Mouse (Mus musculus): ENCODE measurements around the gene Cachd1. TPM values are rescaled to one million over a fixed set of nuclear protein-coding genes. Genes with fewer than 3 reads are reported as not detected.
A peak's percentile ranks its signal among the peaks of the same experiment; 100 is the strongest.

Cachd1 gene
- polyA plus RNA-seq, 1 experiment from 2014 or later, result 25.2 TPM

DNA sequence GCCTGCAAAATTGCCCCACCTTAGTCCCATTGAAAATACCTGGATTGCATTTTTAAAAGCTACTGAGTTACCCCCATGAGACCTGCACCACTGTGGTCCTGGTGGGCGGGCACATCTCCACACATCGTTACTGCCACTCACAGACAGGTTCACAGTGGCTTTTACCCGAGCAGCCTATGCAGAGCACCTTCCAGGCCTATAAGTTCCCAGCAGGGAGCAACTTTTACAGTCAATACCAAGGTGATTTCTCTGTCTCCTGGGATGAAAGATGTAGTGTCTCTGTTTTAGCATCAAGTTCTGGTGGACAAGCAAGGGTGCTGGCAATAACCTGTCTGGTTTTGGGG is 24.9 kb downstream of the Cachd1 start:
- ATAC-seq (ENCODE audit: low read depth), result peak; percentile 18; the same call in 1 of the 2 replicates

DNA sequence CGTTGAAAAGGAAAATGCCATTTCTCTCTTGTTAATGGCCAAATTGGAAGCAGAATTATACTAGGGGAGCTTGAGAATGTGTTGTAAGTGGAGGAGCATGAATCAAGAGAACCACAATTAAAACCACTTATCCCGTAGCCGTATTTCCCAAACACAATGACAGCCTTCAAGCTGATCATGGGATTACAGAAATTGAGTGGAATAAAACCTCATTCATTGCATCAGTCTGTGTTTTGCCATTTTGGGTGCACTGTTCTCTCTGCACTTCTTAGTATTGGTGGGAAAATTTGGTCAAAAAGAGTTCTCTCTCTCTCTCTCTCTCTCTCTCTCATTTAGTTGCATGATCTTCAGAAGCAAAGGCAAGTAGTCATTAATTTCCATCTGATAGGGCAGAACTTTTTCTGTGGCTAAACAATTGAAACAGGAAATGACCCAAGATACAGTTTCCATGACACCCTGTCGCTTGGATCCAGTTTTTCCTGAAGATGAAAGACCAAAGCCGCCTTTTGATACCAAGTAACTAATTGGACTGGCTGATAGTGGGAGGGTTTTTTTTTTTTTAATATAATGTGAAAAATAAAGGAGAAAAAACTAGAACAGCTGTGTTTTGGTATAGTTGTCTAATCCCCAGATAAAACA is 34.7 kb downstream of the Cachd1 start:
- no peak overlapping the region for H3K4me2 ChIP-seq (ENCODE audit: low read depth, low read length)
- WGBS, result 25% methylated on average over 5 of the region's 5 CpGs

More for the DNA sequence above, 24.9 kb downstream of the Cachd1 start:
- no peak overlapping the region for H3K27ac ChIP-seq (replicated peaks; ENCODE audit: low read depth, low read length)
- DNase-seq (ENCODE audit: low spot score), result no peak
- no peaks in the 10 kb centered on the region for H3K9me3 ChIP-seq (ENCODE audit: control insufficient read depth, low read length)
- H3K9ac ChIP-seq (ENCODE audit: low read depth, low read length), result no peak overlapping the region
- H3K4me2 ChIP-seq (ENCODE audit: low read depth, low read length), result no peak overlapping the region
- 68% methylated on average over 3 of the region's 3 CpGs for WGBS
- peaks cover 13% of the 10 kb centered on the region; the same call in 1 of the 2 replicates for H3K4me1 ChIP-seq (ENCODE audit: control insufficient read depth, insufficient read depth, low read length)
- no peak overlapping the region for H3K4me3 ChIP-seq (ENCODE audit: low read depth, low read length)
- no peaks in the 10 kb centered on the region for H3K36me3 ChIP-seq (ENCODE audit: control insufficient read depth, insufficient read depth, low read length)
- no peaks in the 10 kb centered on the region for H3K27me3 ChIP-seq (replicated peaks; ENCODE audit: control insufficient read depth, insufficient read depth, low read length)

DNA sequence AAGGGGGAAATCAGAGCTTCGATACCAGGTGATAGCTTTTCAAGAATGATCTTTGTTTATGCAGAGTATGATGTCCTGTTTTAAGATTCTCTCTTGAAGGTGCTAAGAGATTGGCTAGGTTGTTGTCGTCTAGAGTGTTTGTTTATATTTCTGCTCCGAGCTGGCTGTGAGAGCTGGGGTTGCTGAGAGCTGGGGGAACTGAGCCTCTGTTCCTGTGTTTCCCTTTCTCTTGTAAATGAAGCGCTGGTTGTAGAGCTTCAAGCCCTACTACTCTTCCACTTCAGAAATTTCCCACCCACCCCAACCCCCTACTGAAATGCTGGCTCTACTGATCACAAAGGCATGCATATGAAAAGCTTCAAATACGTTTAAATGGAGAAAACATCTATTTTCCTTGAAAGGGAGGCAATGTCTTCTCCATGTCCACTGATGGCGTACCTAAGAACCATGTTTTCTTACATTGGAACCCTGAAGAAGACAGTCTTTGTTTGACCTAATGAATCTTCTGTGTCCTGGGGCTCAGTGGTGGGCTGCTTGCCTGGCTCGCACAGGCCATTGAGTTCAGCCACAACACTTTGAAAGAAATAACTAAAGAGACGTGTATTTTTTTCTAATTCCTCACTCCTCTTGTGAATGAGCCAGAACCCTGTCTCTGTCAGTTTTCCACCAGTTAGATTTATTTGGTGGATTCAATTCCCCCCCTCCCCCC is 35.5 kb downstream of the Cachd1 start:
- DNase-seq (ENCODE audit: low spot score), result no peak
- Histone ChIP-seq H3K9ac (ENCODE audit: low read depth, low read length) (no peak overlapping the region), H3K9me3 (ENCODE audit: control insufficient read depth, low read length) (no peaks in the 10 kb centered on the region), H3K4me3 (ENCODE audit: low read depth, low read length) (no peak overlapping the region), H3K4me2 (ENCODE audit: low read depth, low read length) (peak overlapping the region; percentile 8; the same call in 1 of the 2 replicates), H3K4me1 (ENCODE audit: control insufficient read depth, insufficient read depth, low read length) (peaks cover 16% of the 10 kb centered on the region), H3K27ac (replicated peaks; ENCODE audit: low read depth, low read length) (no peak overlapping the region), H3K36me3 (ENCODE audit: control insufficient read depth, insufficient read depth, low read length) (no peaks in the 10 kb centered on the region), H3K27me3 (replicated peaks; ENCODE audit: control insufficient read depth, insufficient read depth, low read length) (no peaks in the 10 kb centered on the region)
- no peak for ATAC-seq (ENCODE audit: low read depth)
- WGBS, result 38% methylated on average over 8 of the region's 8 CpGs

More for the DNA sequence above, 34.7 kb downstream of the Cachd1 start:
- Histone ChIP-seq H3K9ac (ENCODE audit: low read depth, low read length) (no peak overlapping the region), H3K4me1 (ENCODE audit: control insufficient read depth, insufficient read depth, low read length) (peaks cover 16% of the 10 kb centered on the region), H3K27ac (replicated peaks; ENCODE audit: low read depth, low read length) (no peak overlapping the region), H3K27me3 (replicated peaks; ENCODE audit: control insufficient read depth, insufficient read depth, low read length) (no peaks in the 10 kb centered on the region), H3K36me3 (ENCODE audit: control insufficient read depth, insufficient read depth, low read length) (no peaks in the 10 kb centered on the region), H3K9me3 (ENCODE audit: control insufficient read depth, low read length) (no peaks in the 10 kb centered on the region), H3K4me3 (ENCODE audit: low read depth, low read length) (no peak overlapping the region)
- DNase-seq (ENCODE audit: low spot score), result peak; percentile 35
- peak; percentile 53; the same call in 1 of the 2 replicates for ATAC-seq (ENCODE audit: low read depth)

DNA sequence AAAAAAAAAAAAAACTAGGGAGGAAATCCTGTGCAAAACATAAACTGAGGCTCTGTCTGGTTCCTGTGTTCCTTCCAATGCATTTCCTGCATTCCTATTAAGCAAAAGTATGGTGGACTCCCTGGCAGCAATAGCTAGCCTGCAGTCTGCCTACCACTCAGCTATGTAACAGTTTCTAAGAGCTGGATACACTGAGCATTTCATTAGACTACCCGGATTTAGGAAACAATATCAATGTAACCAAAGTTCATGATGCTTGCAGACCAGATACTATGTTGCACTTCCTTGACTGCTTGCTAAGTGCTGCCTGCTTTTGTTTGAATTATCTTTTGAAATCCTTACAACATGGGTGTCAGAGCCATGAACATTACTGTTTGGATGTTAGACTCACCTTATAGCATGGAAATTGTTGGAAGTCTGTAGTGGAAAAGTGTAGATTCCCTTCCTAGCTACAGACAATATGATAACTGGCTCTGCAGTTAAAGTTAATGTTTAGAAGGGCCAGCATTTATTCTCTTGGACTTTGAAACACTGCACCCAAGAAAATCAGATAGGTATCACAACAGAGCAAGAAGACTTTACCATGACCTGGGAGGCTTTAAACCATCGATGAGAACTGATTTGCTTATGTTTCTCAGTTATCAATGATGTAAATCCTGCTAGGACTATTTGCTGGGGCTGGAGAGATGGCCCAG is 37.4 kb downstream of the Cachd1 start:
- H3K27ac ChIP-seq (replicated peaks; ENCODE audit: low read depth, low read length), result no peak overlapping the region
- ATAC-seq (ENCODE audit: low read depth), result no peak
- peaks cover 16% of the 10 kb centered on the region for H3K4me1 ChIP-seq (ENCODE audit: control insufficient read depth, insufficient read depth, low read length)
- H3K4me2 ChIP-seq (ENCODE audit: low read depth, low read length), result no peak overlapping the region
- H3K27me3 ChIP-seq (replicated peaks; ENCODE audit: control insufficient read depth, insufficient read depth, low read length), result no peaks in the 10 kb centered on the region
- no peaks in the 10 kb centered on the region for H3K36me3 ChIP-seq (ENCODE audit: control insufficient read depth, insufficient read depth, low read length)
- no peak overlapping the region for H3K9ac ChIP-seq (ENCODE audit: low read depth, low read length)
- no peak overlapping the region for H3K4me3 ChIP-seq (ENCODE audit: low read depth, low read length)
- 89% methylated on average over 2 of the region's 2 CpGs for WGBS
- H3K9me3 ChIP-seq (ENCODE audit: control insufficient read depth, low read length), result no peaks in the 10 kb centered on the region
- no peak for DNase-seq (ENCODE audit: low spot score)

DNA sequence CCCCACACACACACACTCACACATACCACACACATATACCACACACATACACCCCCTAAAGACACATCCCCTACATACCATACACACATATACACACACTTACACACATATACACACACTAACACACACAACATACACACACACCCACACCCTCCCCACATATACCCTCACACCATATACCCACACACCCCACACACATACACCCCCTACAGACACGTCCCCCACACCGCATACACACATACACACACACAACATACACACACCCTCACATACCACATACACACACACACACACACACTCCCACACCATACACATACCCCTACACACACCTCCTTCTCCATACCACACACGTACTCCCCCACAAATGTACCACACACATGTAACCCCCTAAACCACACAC is 42.8 kb downstream of the Cachd1 start:
- no peak for DNase-seq (ENCODE audit: low spot score)
- Histone ChIP-seq H3K36me3 (ENCODE audit: control insufficient read depth, insufficient read depth, low read length) (no peaks in the 10 kb centered on the region), H3K4me3 (ENCODE audit: low read depth, low read length) (no peak overlapping the region), H3K27ac (replicated peaks; ENCODE audit: low read depth, low read length) (no peak overlapping the region), H3K9ac (ENCODE audit: low read depth, low read length) (no peak overlapping the region), H3K27me3 (replicated peaks; ENCODE audit: control insufficient read depth, insufficient read depth, low read length) (no peaks in the 10 kb centered on the region), H3K9me3 (ENCODE audit: control insufficient read depth, low read length) (no peaks in the 10 kb centered on the region), H3K4me2 (ENCODE audit: low read depth, low read length) (no peak overlapping the region), H3K4me1 (ENCODE audit: control insufficient read depth, insufficient read depth, low read length) (no peaks in the 10 kb centered on the region)
- 94% methylated on average over 3 of the region's 3 CpGs for WGBS
- ATAC-seq (ENCODE audit: low read depth), result no peak

DNA sequence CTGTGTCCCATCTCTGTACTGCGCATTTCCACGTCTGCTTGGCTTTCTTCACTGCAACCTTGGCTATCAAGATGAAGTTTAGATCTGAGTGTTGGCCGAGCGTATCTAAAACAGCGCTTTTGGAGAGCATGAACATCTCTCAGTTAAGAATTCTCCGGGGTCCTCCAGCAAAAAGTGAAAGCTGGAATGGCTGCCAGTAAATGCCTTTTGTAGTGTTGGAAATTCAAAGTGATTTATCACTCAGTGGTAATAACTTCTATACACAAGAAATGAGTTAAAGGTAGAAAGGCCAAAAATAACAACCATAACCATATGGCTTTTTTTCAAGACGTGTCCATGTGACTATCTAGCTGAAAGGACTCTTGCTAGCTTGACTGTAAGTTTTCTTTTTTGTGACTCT is 46.1 kb downstream of the Cachd1 start:
- Histone ChIP-seq H3K9ac (ENCODE audit: low read depth, low read length) (no peak overlapping the region), H3K9me3 (ENCODE audit: control insufficient read depth, low read length) (0 out of 2 replicates have a peak, but pooled peaks cover 4% of the 10 kb centered on the region), H3K27ac (replicated peaks; ENCODE audit: low read depth, low read length) (no peak overlapping the region), H3K36me3 (ENCODE audit: control insufficient read depth, insufficient read depth, low read length) (no peaks in the 10 kb centered on the region), H3K27me3 (replicated peaks; ENCODE audit: control insufficient read depth, insufficient read depth, low read length) (no peaks in the 10 kb centered on the region), H3K4me1 (ENCODE audit: control insufficient read depth, insufficient read depth, low read length) (no peaks in the 10 kb centered on the region), H3K4me2 (ENCODE audit: low read depth, low read length) (no peak overlapping the region; the same call in 1 of the 2 replicates), H3K4me3 (ENCODE audit: low read depth, low read length) (no peak overlapping the region)
- 68% methylated on average over 7 of the region's 7 CpGs for WGBS
- DNase-seq (ENCODE audit: low spot score) (peak; percentile 69), ATAC-seq (ENCODE audit: low read depth) (no peak)

DNA sequence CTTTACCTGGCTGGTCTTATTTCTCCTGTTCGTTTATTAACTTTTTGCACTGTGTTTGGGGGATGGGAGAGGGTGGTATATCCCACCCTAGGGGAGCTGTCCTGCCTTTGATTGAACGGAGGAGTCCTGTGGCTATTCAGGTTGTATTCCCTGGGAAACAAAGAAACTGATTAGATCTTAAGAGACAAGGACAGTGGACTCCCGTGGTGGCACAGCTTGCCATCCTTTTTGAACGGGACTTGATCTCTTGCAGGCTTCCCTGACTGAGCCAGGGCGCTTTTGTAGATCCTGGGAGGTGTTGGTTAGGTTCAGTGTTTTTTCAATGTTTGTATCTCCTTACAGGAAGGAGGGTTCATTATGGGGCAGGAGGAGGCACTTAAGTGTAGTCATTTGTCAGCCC is 50.9 kb downstream of the Cachd1 start:
- ATAC-seq (ENCODE audit: low read depth) (no peak), DNase-seq (ENCODE audit: low spot score) (no peak)
- Histone ChIP-seq H3K36me3 (ENCODE audit: control insufficient read depth, insufficient read depth, low read length) (no peaks in the 10 kb centered on the region), H3K27ac (replicated peaks; ENCODE audit: low read depth, low read length) (no peak overlapping the region), H3K4me3 (ENCODE audit: low read depth, low read length) (no peak overlapping the region), H3K4me2 (ENCODE audit: low read depth, low read length) (no peak overlapping the region), H3K9ac (ENCODE audit: low read depth, low read length) (no peak overlapping the region), H3K4me1 (ENCODE audit: control insufficient read depth, insufficient read depth, low read length) (peaks cover 14% of the 10 kb centered on the region; the same call in 1 of the 2 replicates), H3K27me3 (replicated peaks; ENCODE audit: control insufficient read depth, insufficient read depth, low read length) (no peaks in the 10 kb centered on the region), H3K9me3 (ENCODE audit: control insufficient read depth, low read length) (0 out of 2 replicates have a peak, but pooled peaks cover 4% of the 10 kb centered on the region)
- WGBS, result 15% methylated on average over 5 of the region's 5 CpGs

DNA sequence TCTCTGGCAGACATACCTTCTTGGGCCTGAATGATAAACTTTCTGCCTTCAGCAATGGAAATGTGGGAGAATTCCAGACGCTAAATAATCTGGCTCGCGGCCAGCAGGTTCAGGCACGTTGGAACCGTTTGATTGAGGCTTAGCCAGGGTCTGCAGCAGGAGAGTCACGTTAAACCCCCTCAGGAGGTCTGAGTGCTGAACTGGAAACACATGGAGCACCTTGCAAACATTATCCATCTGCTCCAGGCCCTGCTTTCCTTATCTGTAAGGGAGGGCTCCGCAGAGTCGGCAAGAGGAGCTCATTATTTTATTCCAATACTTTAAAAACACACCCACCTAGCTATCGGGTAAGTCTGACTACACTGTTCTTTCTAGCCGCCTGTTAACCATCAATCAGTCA is 52.3 kb downstream of the Cachd1 start:
- Histone ChIP-seq H3K27ac (replicated peaks; ENCODE audit: low read depth, low read length) (no peak overlapping the region), H3K4me1 (ENCODE audit: control insufficient read depth, insufficient read depth, low read length) (peaks cover 14% of the 10 kb centered on the region; the same call in 1 of the 2 replicates), H3K9me3 (ENCODE audit: control insufficient read depth, low read length) (0 out of 2 replicates have a peak, but pooled peaks cover 4% of the 10 kb centered on the region), H3K9ac (ENCODE audit: low read depth, low read length) (no peak overlapping the region), H3K36me3 (ENCODE audit: control insufficient read depth, insufficient read depth, low read length) (no peaks in the 10 kb centered on the region), H3K27me3 (replicated peaks; ENCODE audit: control insufficient read depth, insufficient read depth, low read length) (no peaks in the 10 kb centered on the region), H3K4me2 (ENCODE audit: low read depth, low read length) (peak overlapping the region; percentile 4; the same call in 1 of the 2 replicates), H3K4me3 (ENCODE audit: low read depth, low read length) (no peak overlapping the region)
- WGBS, result 5% methylated on average over 10 of the region's 10 CpGs
- DNase-seq (ENCODE audit: low spot score) (peak; percentile 91), ATAC-seq (ENCODE audit: low read depth) (peak; percentile 82)
